Mouse (Mus musculus): Measurements from ENCODE around the gene Ina.

DNA sequence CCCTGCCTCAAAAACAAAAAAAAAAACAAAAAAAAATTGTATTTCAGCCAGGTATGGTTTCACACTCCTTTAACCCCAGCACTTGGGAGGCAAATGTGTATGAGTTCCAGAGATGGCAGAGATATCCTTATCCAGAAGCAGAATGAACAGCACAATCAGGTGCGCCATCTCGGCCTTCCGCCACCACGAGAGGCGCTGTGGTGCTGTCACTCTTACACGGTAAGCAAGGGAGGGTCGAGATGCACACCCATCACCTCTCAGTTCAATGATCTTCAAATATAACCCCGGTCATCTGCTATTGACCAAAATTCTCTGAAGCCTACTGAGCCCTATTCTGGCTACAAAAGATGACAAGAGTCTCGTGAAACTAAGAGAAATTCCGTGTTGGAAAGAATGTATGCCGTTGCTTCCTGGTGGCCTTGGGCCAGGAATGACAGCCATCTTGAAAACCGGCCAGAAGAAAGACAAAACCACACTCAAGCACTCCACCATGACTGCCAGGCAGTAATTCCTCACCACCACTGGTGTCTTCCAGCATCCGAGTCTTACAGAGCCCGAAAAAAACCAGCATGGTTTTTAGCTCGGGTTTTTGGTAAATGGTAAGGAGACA is 1.9 kb upstream of the Ina start:
- TF ChIP-seq CTCF (IDR thresholded peaks at IDR 0.05; ENCODE audit: low read depth), result peak; percentile 16; the same call in 1 of the 2 replicates
- no peak for TF ChIP-seq EP300 (IDR thresholded peaks at IDR 0.05; ENCODE audit: low read depth)
